Mouse (Mus musculus) bone marrow, adult 2 months (tissue): ENCODE measurements around the gene Cyp2g1.

Experiments used
- CTCF ChIP-seq: fragments of 200-500 bp; IDR thresholded peaks from 2 replicates; pipeline ENCODE4 v1.5.1; 2011; ENCODE audit warnings: low read length, control low read depth; ENCODE audit not compliant: control insufficient read depth, insufficient read depth
- POLR2A ChIP-seq: fragments of 200-500 bp; IDR thresholded peaks from 2 replicates; pipeline ENCODE4 v1.6.1; 2011; ENCODE audit warnings: low read depth, mild to moderate bottlenecking, control low read depth, low read length, borderline replicate concordance; ENCODE audit not compliant: control insufficient read depth

GRCm38 (mm10) chr7:26772866-26773586 is 35.7 kb upstream of the Cyp2g1 start:
- no peak for TF ChIP-seq CTCF
- TF ChIP-seq POLR2A: no peak
